Mouse (Mus musculus) spleen, adult 2 months (tissue): ENCODE results near the gene Tpr. TPM values are rescaled to one million over a fixed set of nuclear protein-coding genes. Genes with fewer than 3 reads are reported as not detected.

Source experiments
- DNase-seq, 2 experiments: peaks; one replicate each; pipeline versions ENCODE4 v3.0.0 to v3.0.0-alpha.2; 2012 to 2021; ENCODE audit warnings: low spot score in 2 of 2, low read depth in 1 of 2
- H3K27ac ChIP-seq: fragments of 200-500 bp; 2 replicates; pipeline ENCODE4 v1.5.1; 2012; ENCODE audit warnings: low read length, inconsistent platforms; ENCODE audit not compliant: insufficient read depth
- H3K27me3 ChIP-seq: fragments of 200-500 bp; 2 replicates; pipeline ENCODE4 v1.6.1; 2012; ENCODE audit warnings: mild to moderate bottlenecking, moderate library complexity, low read length, inconsistent platforms; ENCODE audit not compliant: control insufficient read depth, insufficient read depth
- H3K36me3 ChIP-seq: fragments of 200-500 bp; 2 replicates; pipeline ENCODE4 v1.6.1; 2012; ENCODE audit warnings: mild to moderate bottlenecking, low read length, inconsistent platforms; ENCODE audit not compliant: control insufficient read depth, insufficient read depth
- H3K4me1 ChIP-seq: fragments of 200-500 bp; 2 replicates; pipeline ENCODE4 v1.6.1; 2011; ENCODE audit warnings: inconsistent platforms; ENCODE audit not compliant: control insufficient read depth, insufficient read depth, insufficient read length
- H3K4me3 ChIP-seq: fragments of 200-500 bp; 2 replicates; pipeline ENCODE4 v1.5.1; 2011; ENCODE audit warnings: mild to moderate bottlenecking, inconsistent platforms; ENCODE audit not compliant: insufficient read depth, insufficient read length; ENCODE audit errors: extremely low read depth
- CTCF ChIP-seq: fragments of 200-500 bp; IDR thresholded peaks from 2 replicates; pipeline ENCODE4 v1.5.1; 2011; ENCODE audit warnings: mild to moderate bottlenecking, inconsistent platforms; ENCODE audit not compliant: insufficient read depth, insufficient read length, insufficient replicate concordance; ENCODE audit errors: extremely low read depth
- POLR2A ChIP-seq: fragments of 200-500 bp; IDR thresholded peaks from 2 replicates; pipeline ENCODE4 v1.6.1; 2011; ENCODE audit warnings: low read depth, low read length, inconsistent platforms
- WGBS: fragments of 180-500 bp; shearing (Covaris S2); methylation state at CpG from one replicate; pipeline ENCODE4 v1.1.7; 2018; 5-methylcytosine and 5-hydroxymethylcytosine counted together
- polyA plus RNA-seq: library from polyadenylated mRNA; depleted of rRNA; stranded (reverse); fragments of >200 nt; gene quantifications from 2 replicates; pipeline ENCODE4 v1.2.3, GENCODE M21; 2012; rRNA removed

The Tpr gene
- polyA plus RNA-seq, 1 experiment, result 49.3 TPM

DNA sequence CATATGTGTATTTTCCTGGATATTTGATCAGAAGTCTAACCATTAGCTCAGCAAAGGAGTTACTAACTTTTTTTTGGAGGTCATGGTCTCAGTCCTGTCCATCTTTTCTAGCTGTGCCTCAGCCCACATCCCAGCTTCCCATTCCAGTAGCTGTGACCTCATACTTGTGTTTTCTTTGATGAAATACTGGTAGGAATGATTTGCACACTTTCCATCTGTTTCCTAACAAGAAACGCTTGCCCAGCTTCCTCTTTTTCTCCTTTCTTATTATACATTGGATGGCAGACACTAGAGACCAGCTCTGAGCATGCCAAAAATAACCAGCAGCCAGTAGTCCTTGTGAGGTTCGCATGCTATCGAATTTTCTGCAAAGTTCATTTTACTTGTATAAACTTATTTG lies 77.4 kb downstream of the Tpr start:
- no peak for DNase-seq
- WGBS, result 19% methylated on average over 3 of the region's 3 CpGs
- Histone ChIP-seq H3K4me1 (no peaks in the 10 kb centered on the region), H3K27ac (no peak overlapping the region), H3K27me3 (no peaks in the 10 kb centered on the region), H3K4me3 (no peak overlapping the region), H3K36me3 (no peaks in the 10 kb centered on the region)
- TF ChIP-seq POLR2A, result no peak
- no peak for TF ChIP-seq CTCF

DNA sequence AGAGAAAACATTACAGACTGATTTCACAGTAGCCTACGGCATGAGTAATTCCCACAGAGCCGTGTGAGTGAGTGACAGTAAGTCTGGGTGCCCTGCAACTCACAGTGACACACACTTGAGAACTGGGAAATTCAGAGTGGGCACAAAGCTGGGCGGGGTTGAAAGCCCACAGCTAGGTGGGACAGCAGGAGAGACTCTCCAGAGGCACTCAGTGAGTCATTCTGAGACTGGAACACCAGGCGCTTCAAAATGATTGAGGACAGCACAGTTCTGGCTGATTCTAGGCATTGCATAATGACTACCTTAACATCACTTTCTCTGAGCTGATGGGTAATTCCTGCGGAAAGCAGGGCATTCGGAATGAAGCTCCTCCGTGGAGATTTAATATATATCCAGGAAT lies 79.9 kb downstream of the Tpr start:
- Histone ChIP-seq H3K4me1 (no peaks in the 10 kb centered on the region), H3K27me3 (no peaks in the 10 kb centered on the region), H3K27ac (no peak overlapping the region), H3K4me3 (no peak overlapping the region), H3K36me3 (no peaks in the 10 kb centered on the region)
- WGBS, result 90% methylated on average over 7 of the region's 7 CpGs
- no peak for DNase-seq
- TF ChIP-seq CTCF (no peak), POLR2A (no peak)

DNA sequence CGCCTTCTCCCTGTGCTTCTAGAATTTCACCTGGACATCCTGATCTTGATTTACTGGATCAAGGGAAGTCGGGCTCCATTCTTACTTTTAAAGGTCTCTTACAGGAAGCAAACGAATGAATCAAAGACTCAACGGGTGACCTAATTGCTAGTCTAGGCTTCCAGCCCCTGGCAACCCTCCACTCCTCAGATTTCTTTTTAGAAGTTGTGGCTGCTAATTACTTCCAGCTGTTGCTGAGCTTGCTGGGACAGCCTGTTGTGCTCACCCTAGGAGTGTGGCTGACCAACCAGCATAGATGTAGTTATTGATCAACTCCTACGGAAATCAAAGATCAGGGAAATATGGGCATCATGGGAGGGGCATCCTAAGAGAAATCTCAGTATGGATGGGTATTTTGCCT lies 88.0 kb downstream of the Tpr start:
- H3K4me1 ChIP-seq, result no peaks in the 10 kb centered on the region
- no peak for DNase-seq
- no peak overlapping the region for H3K27ac ChIP-seq
- no peak overlapping the region for H3K4me3 ChIP-seq
- TF ChIP-seq POLR2A (no peak), CTCF (no peak)
- H3K36me3 ChIP-seq, result no peaks in the 10 kb centered on the region
- H3K27me3 ChIP-seq, result no peaks in the 10 kb centered on the region
- 85% methylated on average over 5 of the region's 5 CpGs for WGBS

DNA sequence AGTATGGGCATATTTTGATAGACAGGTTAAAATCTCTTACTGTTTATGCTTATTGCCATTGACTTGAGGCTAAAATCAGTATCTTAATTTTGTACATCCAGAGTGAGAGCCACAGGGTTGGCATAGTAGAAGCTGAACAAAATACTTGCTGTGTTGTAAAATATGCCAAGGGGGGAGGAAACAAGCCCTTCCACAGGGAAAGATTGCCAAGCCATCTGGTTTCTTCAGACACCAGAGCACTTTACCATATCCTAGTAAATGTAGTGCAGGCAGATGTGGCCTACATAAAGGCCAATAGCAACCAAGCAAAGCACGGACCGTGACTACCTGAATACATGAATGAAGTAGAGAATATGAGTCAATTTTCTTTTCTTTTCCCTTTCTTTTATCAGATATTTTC lies 96.5 kb downstream of the Tpr start:
- DNase-seq, result no peak
- Histone ChIP-seq H3K36me3 (no peaks in the 10 kb centered on the region), H3K27me3 (no peaks in the 10 kb centered on the region), H3K27ac (no peak overlapping the region), H3K4me3 (no peak overlapping the region), H3K4me1 (no peaks in the 10 kb centered on the region)
- TF ChIP-seq POLR2A (no peak), CTCF (no peak)
- 91% methylated on average over 2 of the region's 2 CpGs for WGBS

DNA sequence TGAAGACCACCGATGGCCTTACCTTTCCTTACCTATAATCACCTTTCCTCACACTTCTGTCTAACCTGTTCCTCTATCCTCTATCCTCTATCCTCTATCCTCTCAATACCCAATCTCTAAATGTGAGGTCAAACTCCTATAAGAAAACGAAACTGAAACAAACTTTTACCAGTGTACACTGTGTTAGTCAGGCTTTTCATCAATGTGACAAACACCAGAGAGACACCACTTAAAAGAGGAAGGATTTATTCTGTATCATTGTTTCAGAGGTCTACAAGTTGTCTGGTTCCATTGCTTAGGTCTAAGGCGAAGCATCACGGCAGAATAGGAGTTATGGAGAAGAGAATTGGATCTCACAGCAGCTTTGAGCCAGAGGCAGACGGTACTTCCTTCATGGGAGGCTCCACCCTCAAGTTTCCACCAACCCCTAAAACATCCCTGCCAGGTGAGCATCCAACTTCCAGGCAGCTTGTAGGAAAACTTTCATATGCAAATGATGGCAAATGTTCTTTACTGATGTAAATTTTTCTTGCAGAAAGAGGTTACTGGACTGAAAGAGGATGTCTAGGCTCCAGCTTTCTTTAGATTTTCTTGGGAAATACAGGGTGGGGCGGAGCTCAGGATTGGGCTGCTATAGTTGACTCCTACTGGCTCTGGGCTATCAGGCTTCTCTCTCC lies 104.1 kb downstream of the Tpr start:
- Histone ChIP-seq H3K27ac (no peak overlapping the region), H3K4me1 (no peaks in the 10 kb centered on the region), H3K27me3 (no peaks in the 10 kb centered on the region), H3K36me3 (no peaks in the 10 kb centered on the region), H3K4me3 (no peak overlapping the region)
- TF ChIP-seq CTCF (no peak), POLR2A (no peak)
- DNase-seq, result no peak
- WGBS, result 64% methylated on average over 6 of the region's 6 CpGs

DNA sequence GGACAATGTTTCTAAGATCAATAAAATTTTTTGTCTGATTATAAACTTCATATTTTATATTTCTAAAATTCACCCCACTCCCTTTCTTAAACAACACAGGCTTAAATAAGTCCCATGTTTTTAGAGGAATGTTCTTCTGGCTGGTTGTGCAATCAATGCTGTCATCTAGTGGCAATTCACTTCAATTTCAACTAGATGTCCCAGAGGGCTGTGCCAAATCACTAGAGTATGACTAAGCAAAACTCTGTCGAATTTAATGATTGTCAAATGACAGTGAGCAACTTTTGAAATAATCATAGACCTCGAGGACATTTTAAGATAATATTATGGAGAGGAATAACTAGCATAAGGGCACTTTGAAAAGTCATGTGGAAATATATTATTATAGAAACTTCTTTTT lies 105.1 kb downstream of the Tpr start:
- Histone ChIP-seq H3K27ac (no peak overlapping the region), H3K27me3 (no peaks in the 10 kb centered on the region), H3K4me1 (no peaks in the 10 kb centered on the region), H3K4me3 (no peak overlapping the region), H3K36me3 (no peaks in the 10 kb centered on the region)
- DNase-seq, result no peak
- TF ChIP-seq CTCF, result no peak
- TF ChIP-seq POLR2A, result no peak
- WGBS, result 19% methylated on average over 2 of the region's 2 CpGs

DNA sequence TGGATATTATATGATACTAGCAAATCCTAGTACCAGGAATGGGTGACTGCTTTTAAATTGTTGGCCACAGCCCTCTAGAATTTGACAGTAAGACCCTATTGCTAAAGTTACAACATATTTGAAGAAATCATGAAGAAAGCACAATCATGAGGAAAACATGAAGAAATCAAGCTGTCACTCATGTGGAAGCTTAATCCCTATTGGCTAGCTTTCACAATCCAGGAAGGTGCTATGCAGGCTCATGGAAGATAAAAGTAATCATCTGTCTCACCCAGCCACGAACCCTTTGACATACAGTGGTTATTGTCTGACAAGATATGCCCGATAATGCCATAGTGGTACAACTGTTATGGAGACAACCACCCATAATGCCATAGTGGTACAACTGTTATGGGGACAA lies 105.5 kb downstream of the Tpr start:
- Histone ChIP-seq H3K36me3 (no peaks in the 10 kb centered on the region), H3K27ac (no peak overlapping the region), H3K4me1 (no peaks in the 10 kb centered on the region), H3K4me3 (no peak overlapping the region), H3K27me3 (no peaks in the 10 kb centered on the region)
- no peak for DNase-seq
- TF ChIP-seq POLR2A, result no peak
- TF ChIP-seq CTCF, result no peak
- 90% methylated on average over 2 of the region's 2 CpGs for WGBS

Other genes with a start within 250 kb of the Tpr start
- not detected in 2 replicates for gene Pdc, start 73.4 kb upstream of the Tpr start, polyA plus RNA-seq
- gene Odr4, start 242 bp downstream of the Tpr start, polyA plus RNA-seq, result 1.6 and 2.3 TPM in 2 replicates
- gene Prg4, start 73.3 kb downstream of the Tpr start, polyA plus RNA-seq, result 0.21 and 0.82 TPM in 2 replicates